Mouse (Mus musculus) layer of hippocampus, postnatal 25 days (tissue): ENCODE measurements around the gene Bmper. TPM values are rescaled to one million over a fixed set of nuclear protein-coding genes. Genes with fewer than 3 reads are reported as not detected.

ENCODE experiments used
- DNase-seq, 2 experiments: peaks; one replicate each; pipeline ENCODE4 v3.0.0; 2022; ENCODE audit warnings: mixed read lengths in 2 of 2, low spot score in 1 of 2; ENCODE audit errors: extremely low spot score in 1 of 2
- total RNA-seq, 2 experiments: library from RNA; stranded (reverse); gene quantifications; 2 replicates each; pipeline ENCODE4 v1.2.3; 2021

Gene Bmper
- total RNA-seq, 2 experiments from 2014 or later: 3.9 to 5.3 TPM

DNA sequence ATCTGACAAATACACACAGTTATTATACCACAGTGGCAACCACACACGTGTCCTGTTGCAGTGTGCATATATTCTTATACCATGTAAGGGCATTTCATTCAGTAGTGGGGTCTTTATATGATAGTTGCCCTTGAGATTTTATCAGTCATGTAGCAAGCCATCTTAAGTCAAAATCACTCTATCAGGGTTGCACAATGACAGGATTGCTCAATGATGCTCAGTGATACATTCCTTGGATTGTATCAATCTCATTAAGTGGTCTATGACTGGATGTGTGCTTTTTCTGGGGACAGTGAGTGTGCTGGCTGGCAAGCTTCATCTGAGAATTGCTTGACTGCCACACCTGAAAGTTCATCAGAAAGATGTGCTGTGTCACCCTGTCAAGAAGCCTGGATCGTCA lies 135.2 kb downstream of the Bmper start:
- no peak for DNase-seq

- DNase-seq: no peak
Observed at GRCm38 (mm10) chr9:23363139-23363538, 140.3 kb downstream of the Bmper start.

DNA sequence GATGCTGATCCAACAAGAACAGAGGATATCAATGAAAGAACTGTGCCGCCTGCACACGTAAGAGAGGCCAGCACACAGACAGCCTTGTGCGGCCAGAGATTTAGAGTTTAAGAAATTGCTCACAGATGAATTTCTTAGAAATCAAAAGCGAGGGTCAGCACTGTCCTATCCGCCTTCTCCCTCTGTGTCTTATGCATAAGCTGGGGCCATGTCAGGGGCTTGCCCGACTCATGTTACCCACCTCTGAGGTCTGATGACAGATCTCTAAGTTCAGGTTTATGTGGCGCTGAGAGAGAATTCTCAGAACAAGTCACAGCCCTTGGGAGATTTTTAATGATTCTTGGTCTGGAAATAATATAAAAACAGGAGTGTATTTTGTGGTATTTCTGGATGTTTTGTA lies 140.7 kb downstream of the Bmper start:
- DNase-seq: no peak

GRCm38 (mm10) chr9:23364047-23364446 lies 141.2 kb downstream of the Bmper start:
- DNase-seq: no peak

- DNase-seq: no peak
Observed at GRCm38 (mm10) chr9:23368124-23368523, 145.2 kb downstream of the Bmper start.

DNA sequence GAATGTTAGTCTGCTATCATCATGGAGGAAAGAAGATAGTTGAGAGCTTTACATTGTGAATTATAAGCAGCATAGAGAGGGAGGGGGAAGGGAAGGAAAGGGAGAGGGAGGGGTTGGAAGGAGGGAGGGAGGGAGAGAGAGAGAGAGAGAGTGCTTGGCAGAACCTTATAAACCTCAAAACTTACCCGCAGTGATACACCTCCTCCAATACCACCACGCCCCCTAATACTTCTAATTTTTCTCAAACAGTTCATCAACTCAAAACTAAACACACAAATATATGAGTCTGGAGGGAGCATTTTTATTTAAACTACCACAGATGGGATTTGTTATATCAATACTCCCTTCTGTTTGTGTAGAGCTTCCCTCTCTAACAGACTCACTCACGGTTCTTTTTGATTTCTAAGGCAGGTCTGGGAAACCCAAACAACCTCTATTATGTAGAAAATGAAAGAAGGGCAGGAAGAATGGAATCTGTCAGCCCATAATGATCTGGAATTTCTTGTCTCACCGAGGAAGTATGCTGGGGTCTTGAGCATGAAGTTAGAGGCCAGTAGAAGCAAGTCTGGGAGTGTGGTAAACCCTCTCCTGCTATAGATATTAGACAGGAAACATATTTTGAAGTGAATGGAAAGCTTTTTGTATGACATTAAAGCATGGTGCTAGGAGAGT lies 152.0 kb downstream of the Bmper start:
- no peak for DNase-seq

GRCm38 (mm10) chr9:23377831-23378730 lies 155.2 kb downstream of the Bmper start:
- no peak for DNase-seq

GRCm38 (mm10) chr9:23378731-23379170 lies 155.9 kb downstream of the Bmper start:
- peak in 1 of 2 experiments; percentile 10 for DNase-seq

- no peak for DNase-seq
Observed at GRCm38 (mm10) chr9:23380171-23380835, 157.4 kb downstream of the Bmper start.

DNA sequence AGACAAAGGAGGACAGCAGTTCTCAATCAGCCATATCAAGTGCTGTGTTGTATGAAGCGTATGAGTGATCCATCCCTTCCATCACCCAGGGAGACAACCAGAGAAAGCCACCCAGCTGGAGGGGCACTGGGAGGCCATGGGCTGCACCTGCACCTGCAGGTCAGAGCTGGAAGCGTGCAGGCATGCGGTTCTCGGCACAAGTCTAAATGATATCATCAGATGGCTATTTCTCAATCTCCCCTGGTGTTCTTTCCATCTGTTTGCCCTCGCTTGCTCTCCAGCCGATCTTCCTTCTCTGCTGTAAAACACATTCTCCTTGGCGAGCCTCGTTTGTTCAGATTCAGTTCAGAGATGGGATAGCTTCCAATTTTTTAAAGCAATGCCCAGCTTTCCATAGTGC lies 160.4 kb downstream of the Bmper start:
- DNase-seq: no peak

- no peak for DNase-seq
Observed at GRCm38 (mm10) chr9:23383837-23384236, 161.0 kb downstream of the Bmper start.

GRCm38 (mm10) chr9:23384880-23385279 lies 162.0 kb downstream of the Bmper start:
- no peak for DNase-seq

- no peak for DNase-seq
Observed at GRCm38 (mm10) chr9:23386201-23386600, 163.3 kb downstream of the Bmper start.

DNA sequence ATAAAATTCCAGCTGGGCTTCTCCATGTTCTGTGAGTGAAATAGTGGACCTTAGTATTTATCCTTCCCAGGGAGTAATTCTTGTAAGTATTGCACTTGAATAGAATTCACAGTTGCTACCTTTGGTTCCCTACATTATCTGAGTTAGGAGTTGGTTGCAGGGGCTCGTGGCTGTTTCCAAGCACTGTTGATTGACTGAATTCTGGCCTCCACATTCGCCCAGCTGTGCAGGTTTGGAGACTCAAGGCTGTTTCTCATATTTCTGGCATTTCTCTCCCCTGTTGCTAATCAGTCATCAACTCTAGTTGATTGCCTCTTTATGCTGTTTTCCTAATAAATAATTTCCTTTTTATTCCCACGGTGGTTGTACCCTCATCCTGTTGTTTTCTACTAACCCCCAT lies 167.2 kb downstream of the Bmper start:
- no peak for DNase-seq

DNA sequence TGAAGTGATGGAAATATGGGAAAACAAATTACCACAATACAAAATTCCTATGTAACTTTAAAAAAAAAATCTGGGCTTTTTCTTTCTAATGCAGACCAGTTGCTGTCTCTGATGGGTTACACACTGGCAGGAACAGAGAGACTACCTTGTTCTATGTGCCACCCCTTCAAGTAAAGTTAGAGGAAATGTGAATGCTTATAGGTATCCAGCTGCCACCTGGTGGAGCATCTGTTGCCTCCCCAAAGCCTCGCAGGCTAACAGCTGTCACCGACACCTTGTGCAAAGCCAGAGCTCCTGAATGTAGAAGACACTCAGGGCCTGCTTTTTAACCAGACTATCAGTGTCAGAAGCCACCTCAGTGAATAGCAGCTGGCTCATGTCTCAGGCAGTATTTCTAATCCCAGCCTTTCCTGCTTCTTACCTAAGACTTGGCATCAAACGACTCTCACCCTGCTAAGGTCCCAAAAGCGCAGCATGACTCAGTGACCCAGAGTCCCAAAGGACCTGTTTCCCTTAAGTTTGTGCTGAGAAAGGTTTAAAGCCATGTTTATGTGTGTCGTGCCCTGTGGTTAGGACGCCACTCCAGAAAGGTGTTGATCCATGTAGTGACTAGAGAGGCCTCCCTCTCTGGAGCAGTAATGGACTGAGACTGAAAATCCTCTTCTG lies 171.9 kb downstream of the Bmper start:
- DNase-seq: no peak

GRCm38 (mm10) chr9:23396186-23396585 lies 173.3 kb downstream of the Bmper start:
- DNase-seq: no peak

- DNase-seq: no peak
Observed at GRCm38 (mm10) chr9:23397876-23398275, 175.0 kb downstream of the Bmper start.

GRCm38 (mm10) chr9:23399638-23400284 lies 176.9 kb downstream of the Bmper start:
- DNase-seq: no peak

GRCm38 (mm10) chr9:23407416-23407815 lies 184.5 kb downstream of the Bmper start:
- no peak for DNase-seq
